Mouse (Mus musculus) embryonic fibroblast, embryonic 13.5 days (primary cell): ENCODE data around the gene Slc4a4.

Source experiments
- CTCF ChIP-seq: IDR thresholded peaks from 2 replicates; pipeline ENCODE4 v1.5.1; 2011; ENCODE audit warnings: mild to moderate bottlenecking, control low read depth, low read length, moderate library complexity, borderline replicate concordance; ENCODE audit not compliant: insufficient read depth
- POLR2A ChIP-seq: IDR thresholded peaks from 2 replicates; pipeline ENCODE4 v1.6.1; 2011; ENCODE audit warnings: low read depth, mild to moderate bottlenecking, control low read depth, low read length, moderate library complexity

GRCm38 (mm10) chr5:89105346-89105745 lies 218.7 kb downstream of the Slc4a4 start:
- TF ChIP-seq CTCF (no peak), POLR2A (no peak)
